Mouse (Mus musculus): ENCODE measurements around the gene Calr3. TPM values are rescaled to one million over a fixed set of nuclear protein-coding genes. Genes with fewer than 3 reads are reported as not detected.

The Calr3 gene
- polyA plus RNA-seq, 1 experiment = not detected

DNA sequence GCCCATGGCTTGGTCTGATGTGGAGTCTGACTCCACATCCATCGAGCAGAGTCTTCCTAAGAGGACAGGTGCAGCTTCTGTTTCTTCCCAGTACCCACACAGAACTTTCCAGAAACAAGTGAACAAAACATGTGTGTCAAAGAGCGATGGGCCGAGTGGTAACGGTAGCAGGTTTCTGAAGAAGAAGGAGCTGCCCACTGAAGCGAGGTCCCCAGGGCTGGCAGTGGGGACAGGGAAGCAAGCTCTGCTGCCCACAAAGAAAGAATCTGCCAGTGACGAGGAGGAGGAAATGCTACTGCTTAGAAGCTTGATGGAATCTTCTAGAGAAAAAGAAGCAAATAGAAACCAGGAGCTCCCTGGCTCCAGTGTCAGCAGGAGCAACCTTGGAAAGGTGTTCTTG, 1.4 kb upstream of the Calr3 start:
- H3K9me3 ChIP-seq (ENCODE audit: control insufficient read depth, low read length) = no peaks in the 10 kb centered on the region
- H3K4me1 ChIP-seq (ENCODE audit: control insufficient read depth) = peaks cover 30% of the 10 kb centered on the region
- H3K4me3 ChIP-seq (replicated peaks) = no peak overlapping the region
- peaks cover 12% of the 10 kb centered on the region for H3K36me3 ChIP-seq (ENCODE audit: control insufficient read depth)
- TF ChIP-seq TAL1 (IDR thresholded peaks at IDR 0.05; ENCODE audit: low read length) (no peak), GATA1 (IDR thresholded peaks at IDR 0.05; ENCODE audit: low read length) (no peak)
- H3K27me3 ChIP-seq (ENCODE audit: control insufficient read depth) = no peaks in the 10 kb centered on the region

DNA sequence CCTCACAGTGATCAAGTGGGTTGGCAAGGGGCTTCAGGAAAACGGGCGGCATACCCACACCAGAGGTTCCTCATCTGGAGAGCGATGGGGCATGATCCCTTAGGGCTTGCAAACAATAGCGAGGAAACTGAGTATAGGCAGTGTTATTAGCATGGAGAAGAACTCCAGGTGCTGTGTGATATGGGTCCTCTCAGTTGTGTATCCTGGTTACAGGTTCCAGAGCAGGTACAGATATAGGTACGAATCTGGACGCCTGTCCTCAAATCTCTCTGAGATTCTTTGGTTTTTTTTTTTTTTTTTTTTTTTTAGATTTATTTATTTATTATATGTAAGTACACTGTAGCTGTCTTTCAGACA, 302 bp upstream of the Calr3 start:
- peaks cover 2% of the 10 kb centered on the region for H3K36me3 ChIP-seq (ENCODE audit: control insufficient read depth)
- peaks cover 28% of the 10 kb centered on the region for H3K4me1 ChIP-seq (ENCODE audit: control insufficient read depth)
- H3K27me3 ChIP-seq (ENCODE audit: control insufficient read depth) = no peaks in the 10 kb centered on the region
- peak overlapping the region; percentile 60 for H3K4me3 ChIP-seq (replicated peaks)
- H3K9me3 ChIP-seq (ENCODE audit: control insufficient read depth, low read length) = no peaks in the 10 kb centered on the region
- TF ChIP-seq TAL1 (IDR thresholded peaks at IDR 0.05; ENCODE audit: low read length) (no peak), GATA1 (IDR thresholded peaks at IDR 0.05; ENCODE audit: low read length) (no peak)

DNA sequence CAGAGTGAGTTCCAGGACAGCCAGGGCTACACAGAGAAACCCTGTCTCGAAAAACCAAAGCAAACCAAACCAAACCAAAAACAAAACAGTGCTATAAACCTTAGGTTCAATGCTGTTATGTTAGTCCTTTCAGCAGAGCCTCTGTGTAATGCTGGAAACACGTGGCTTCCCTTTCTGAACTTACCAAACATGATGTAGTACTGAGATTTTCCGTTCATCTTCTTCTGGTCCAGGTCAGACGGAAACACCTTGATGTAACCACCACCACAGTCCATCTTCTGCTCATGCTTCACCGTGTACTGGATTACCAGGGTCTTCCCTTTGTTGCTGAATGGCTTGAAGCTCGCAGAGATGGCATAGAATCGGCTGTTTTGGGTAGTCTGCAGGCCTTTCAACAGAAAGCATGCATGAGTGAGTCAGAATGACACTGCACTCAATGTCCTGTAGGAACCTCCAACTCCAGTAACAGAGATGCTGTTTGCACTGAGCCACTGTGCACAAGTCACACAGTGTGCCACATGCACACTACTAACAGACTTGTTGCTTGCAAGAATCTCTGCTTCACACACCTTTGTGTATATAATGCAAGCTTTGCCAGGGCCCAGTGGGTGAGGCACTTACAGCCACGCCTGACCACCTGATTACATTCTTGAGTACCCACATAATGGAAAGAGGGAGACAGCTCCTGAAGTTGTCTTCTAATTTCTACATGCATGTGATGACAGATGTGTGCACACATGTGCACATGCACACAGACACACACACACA, 5.2 kb downstream of the Calr3 start:
- H3K4me3 ChIP-seq (replicated peaks) = no peak overlapping the region
- H3K27me3 ChIP-seq (ENCODE audit: control insufficient read depth) = no peaks in the 10 kb centered on the region
- H3K4me1 ChIP-seq (ENCODE audit: control insufficient read depth) = peaks cover 9% of the 10 kb centered on the region
- H3K9me3 ChIP-seq (ENCODE audit: control insufficient read depth, low read length) = no peaks in the 10 kb centered on the region
- TF ChIP-seq GATA1 (IDR thresholded peaks at IDR 0.05; ENCODE audit: low read length) = no peak
- no peak for TF ChIP-seq TAL1 (IDR thresholded peaks at IDR 0.05; ENCODE audit: low read length)
- no peaks in the 10 kb centered on the region for H3K36me3 ChIP-seq (ENCODE audit: control insufficient read depth)

GRCm38 (mm10) chr8:72434952-72435351, 8.7 kb downstream of the Calr3 start:
- no peaks in the 10 kb centered on the region for H3K9me3 ChIP-seq (ENCODE audit: control insufficient read depth, low read length)
- H3K4me3 ChIP-seq (replicated peaks) = no peak overlapping the region
- TF ChIP-seq GATA1 (IDR thresholded peaks at IDR 0.05; ENCODE audit: low read length) = no peak
- no peak for TF ChIP-seq TAL1 (IDR thresholded peaks at IDR 0.05; ENCODE audit: low read length)
- no peaks in the 10 kb centered on the region; the same call in none of the 2 replicates for H3K4me1 ChIP-seq (ENCODE audit: control insufficient read depth)
- no peaks in the 10 kb centered on the region for H3K27me3 ChIP-seq (ENCODE audit: control insufficient read depth)
- H3K36me3 ChIP-seq (ENCODE audit: control insufficient read depth) = no peaks in the 10 kb centered on the region

DNA sequence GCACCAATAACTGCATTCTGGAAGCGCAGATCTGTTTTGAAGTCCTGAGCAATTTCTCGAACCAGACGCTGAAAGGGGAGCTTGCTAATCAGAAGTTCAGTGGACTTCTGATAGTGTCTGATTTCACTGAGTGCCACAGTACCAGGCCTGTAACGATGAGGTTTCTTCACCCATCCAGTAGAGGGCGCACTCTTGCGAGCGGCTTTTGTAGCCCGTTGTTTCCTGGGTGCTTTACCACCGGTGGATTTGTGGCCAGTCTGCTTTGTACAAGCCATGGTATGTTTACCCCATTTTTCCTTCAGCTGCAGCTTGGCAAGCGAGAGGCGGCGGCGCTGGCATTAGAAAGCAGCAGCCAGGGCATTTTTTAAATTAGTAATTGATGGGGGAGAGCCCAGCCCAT, 14.0 kb downstream of the Calr3 start:
- no peaks in the 10 kb centered on the region for H3K9me3 ChIP-seq (ENCODE audit: control insufficient read depth, low read length)
- TF ChIP-seq GATA1 (IDR thresholded peaks at IDR 0.05; ENCODE audit: low read length) (no peak), TAL1 (IDR thresholded peaks at IDR 0.05; ENCODE audit: low read length) (no peak)
- H3K4me1 ChIP-seq (ENCODE audit: control insufficient read depth) = no peaks in the 10 kb centered on the region; the same call in 1 of the 2 replicates
- H3K36me3 ChIP-seq (ENCODE audit: control insufficient read depth) = no peaks in the 10 kb centered on the region
- H3K4me3 ChIP-seq (replicated peaks) = no peak overlapping the region
- H3K27me3 ChIP-seq (ENCODE audit: control insufficient read depth) = no peaks in the 10 kb centered on the region

DNA sequence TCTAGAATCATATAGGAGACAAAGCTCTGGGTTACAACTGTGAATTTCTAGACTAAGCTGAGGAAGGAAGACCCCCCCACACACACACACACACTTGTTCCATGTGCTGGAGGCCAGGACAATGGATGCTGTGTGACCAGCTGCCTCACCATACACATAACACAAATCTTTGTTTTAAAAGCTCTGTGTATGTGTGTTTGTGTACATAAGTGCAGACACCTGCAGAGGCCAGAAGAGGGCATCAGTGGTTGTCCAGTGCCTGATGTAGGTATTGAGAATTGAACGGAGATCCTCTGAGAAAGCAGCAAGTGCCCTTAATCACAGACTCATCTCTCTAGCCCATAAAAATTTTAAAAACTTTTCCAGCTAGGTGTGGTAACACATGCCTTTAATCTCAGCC, 20.7 kb downstream of the Calr3 start:
- no peaks in the 10 kb centered on the region for H3K9me3 ChIP-seq (ENCODE audit: control insufficient read depth, low read length)

GRCm38 (mm10) chr8:72421362-72422335, 22.0 kb downstream of the Calr3 start, which contains the start of gene Eps15l1:
Gene Eps15l1 (minus strand): TSS chr8:72421460.
- Histone ChIP-seq H3K4me3 (replicated peaks) (peak within 1 kb of the TSS; percentile 86), H3K4me1 (ENCODE audit: control insufficient read depth) (peaks cover 54% of the 10 kb centered on the region)

More for the DNA sequence above, 20.7 kb downstream of the Calr3 start:
- TF ChIP-seq GATA1 (IDR thresholded peaks at IDR 0.05; ENCODE audit: low read length) (no peak), TAL1 (IDR thresholded peaks at IDR 0.05; ENCODE audit: low read length) (no peak)
- Histone ChIP-seq H3K4me1 (ENCODE audit: control insufficient read depth) (peaks cover 41% of the 10 kb centered on the region), H3K27me3 (ENCODE audit: control insufficient read depth) (no peaks in the 10 kb centered on the region), H3K36me3 (ENCODE audit: control insufficient read depth) (peaks cover 26% of the 10 kb centered on the region), H3K4me3 (replicated peaks) (no peak overlapping the region)

DNA sequence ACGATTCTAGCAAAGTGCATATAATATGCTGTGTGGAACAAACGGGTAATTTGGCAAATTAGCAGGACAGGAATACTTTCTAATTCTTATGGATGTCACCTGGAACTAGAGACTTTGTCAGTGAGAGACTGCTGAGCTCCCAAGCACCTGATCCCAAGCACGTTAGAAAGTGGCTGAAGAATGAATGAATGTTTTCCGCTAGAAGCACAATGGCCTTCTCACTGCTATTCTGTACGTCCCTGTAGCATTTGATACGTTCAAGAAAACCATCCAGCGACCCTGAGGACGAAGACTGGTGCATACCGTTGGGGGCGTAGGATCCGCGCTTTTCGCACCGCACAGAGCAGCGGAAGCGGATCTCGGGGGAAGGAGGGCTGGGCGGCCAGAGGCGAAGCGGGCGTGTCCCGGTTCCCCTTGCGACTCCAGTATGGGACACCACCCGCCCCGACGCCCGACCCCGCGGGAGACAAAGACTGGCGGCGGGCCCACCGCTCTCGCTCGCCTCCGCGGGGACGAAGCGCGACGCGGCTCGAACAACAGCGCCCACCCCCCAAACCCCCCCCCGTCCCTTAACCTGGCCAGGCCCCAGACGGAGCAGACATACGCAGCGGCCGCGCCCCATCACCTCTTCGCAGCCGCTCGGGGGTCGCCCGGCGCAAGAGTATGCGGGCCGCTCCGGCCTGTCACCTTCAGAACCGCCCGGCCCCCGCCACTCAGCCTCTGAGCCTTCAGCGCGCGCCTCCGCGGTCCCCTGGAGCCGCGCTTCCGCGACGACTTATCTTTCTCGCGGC, 22.9 kb downstream of the Calr3 start:
- Histone ChIP-seq H3K4me3 (replicated peaks) (peak overlapping the region; percentile 86), H3K4me1 (ENCODE audit: control insufficient read depth) (peaks cover 63% of the 10 kb centered on the region), H3K36me3 (ENCODE audit: control insufficient read depth) (peaks cover 47% of the 10 kb centered on the region), H3K27me3 (ENCODE audit: control insufficient read depth) (no peaks in the 10 kb centered on the region), H3K9me3 (ENCODE audit: control insufficient read depth, low read length) (no peaks in the 10 kb centered on the region)
- TF ChIP-seq GATA1 (IDR thresholded peaks at IDR 0.05; ENCODE audit: low read length) (no peak), TAL1 (IDR thresholded peaks at IDR 0.05; ENCODE audit: low read length) (no peak)

More at GRCm38 (mm10) chr8:72421362-72422335, 22.0 kb downstream of the Calr3 start, which contains the start of gene Eps15l1:
- Histone ChIP-seq H3K9me3 (ENCODE audit: control insufficient read depth, low read length) (no peaks in the 10 kb centered on the region), H3K36me3 (ENCODE audit: control insufficient read depth) (peaks cover 39% of the 10 kb centered on the region), H3K27me3 (ENCODE audit: control insufficient read depth) (no peaks in the 10 kb centered on the region)
- TF ChIP-seq GATA1 (IDR thresholded peaks at IDR 0.05; ENCODE audit: low read length) = no peak
- no peak for TF ChIP-seq TAL1 (IDR thresholded peaks at IDR 0.05; ENCODE audit: low read length)
